Mouse (Mus musculus) embryonic facial prominence, embryonic 10.5 days (tissue): ENCODE measurements around the gene Grin2b. TPM values are rescaled to one million over a fixed set of nuclear protein-coding genes. Genes with fewer than 3 reads are reported as not detected.

ENCODE experiments used
- DNase-seq: peaks from one replicate; pipeline ENCODE4 v3.0.0-alpha.2; 2017; ENCODE audit warnings: low spot score
- H3K27ac ChIP-seq: fragments of 300-500 bp; sonication (generic); replicated peaks from 2 replicates; pipeline ENCODE4 v1.5.1; 2016; ENCODE audit warnings: mild to moderate bottlenecking
- H3K27me3 ChIP-seq: fragments of 300-500 bp; sonication (generic); replicated peaks from 2 replicates; pipeline ENCODE4 v1.6.1; 2016; ENCODE audit warnings: low read depth, mild to moderate bottlenecking; ENCODE audit not compliant: poor library complexity, severe bottlenecking
- H3K36me3 ChIP-seq: fragments of 300-500 bp; sonication (generic); replicated peaks from 2 replicates; pipeline ENCODE4 v1.6.1; 2016; ENCODE audit warnings: mild to moderate bottlenecking, moderate library complexity
- H3K4me1 ChIP-seq: fragments of 300-500 bp; sonication (generic); 2 replicates; pipeline ENCODE4 v1.6.1; 2016
- H3K4me3 ChIP-seq: fragments of 300-500 bp; sonication (generic); 2 replicates; pipeline ENCODE4 v1.5.1; 2016; ENCODE audit warnings: mild to moderate bottlenecking, moderate library complexity
- H3K9me3 ChIP-seq: fragments of 300-500 bp; sonication (generic); 2 replicates; pipeline ENCODE4 v1.6.1; 2016; ENCODE audit warnings: mild to moderate bottlenecking
- WGBS: fragments of 180-500 bp; shearing (Covaris S2); methylation state at CpG from one replicate; pipeline ENCODE4 v1.1.7; 2016; 5-methylcytosine and 5-hydroxymethylcytosine counted together
- polyA plus RNA-seq: library from polyadenylated mRNA; unstranded; fragments of >200 nt; fragmentation: Nextera tagmentation; extraction: Ambion mirVana; gene quantifications from 2 replicates; pipeline ENCODE4 v1.2.1, GENCODE M21; 2016

The Grin2b gene
- polyA plus RNA-seq, 1 experiment from 2014 or later, result 0.02 TPM

DNA sequence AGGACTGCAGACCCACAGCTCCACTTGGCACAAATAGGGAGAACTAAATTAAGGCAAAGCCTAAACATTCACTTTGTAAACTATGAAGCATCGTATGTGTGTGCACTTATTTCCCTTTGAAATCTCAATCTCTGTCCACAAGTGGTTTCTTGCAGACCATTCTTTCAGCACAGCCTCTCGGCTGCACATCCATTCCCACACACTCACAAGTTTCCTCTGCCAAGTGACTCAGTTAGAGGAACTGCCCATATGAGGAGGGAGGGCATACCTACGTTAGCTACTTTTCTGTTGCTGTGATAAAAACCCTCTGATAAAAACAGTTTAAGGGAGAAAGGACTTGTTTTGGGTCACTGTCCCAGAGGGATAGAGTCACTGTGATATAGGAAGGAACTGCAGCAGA is 152.9 kb downstream of the Grin2b start:
- Histone ChIP-seq H3K27me3 (no peaks in the 10 kb centered on the region), H3K36me3 (no peaks in the 10 kb centered on the region), H3K9me3 (no peaks in the 10 kb centered on the region), H3K27ac (no peak overlapping the region), H3K4me1 (no peaks in the 10 kb centered on the region), H3K4me3 (no peak overlapping the region)
- DNase-seq, result no peak
- WGBS, result 87% methylated on average over 3 of the region's 3 CpGs

GRCm38 (mm10) chr6:136018962-136019361 is 154.3 kb downstream of the Grin2b start:
- Histone ChIP-seq H3K4me3 (no peak overlapping the region), H3K36me3 (no peaks in the 10 kb centered on the region), H3K9me3 (no peaks in the 10 kb centered on the region), H3K4me1 (no peaks in the 10 kb centered on the region), H3K27me3 (no peaks in the 10 kb centered on the region), H3K27ac (no peak overlapping the region)
- WGBS, result 86% methylated on average over 1 of the region's 1 CpGs
- DNase-seq, result no peak

DNA sequence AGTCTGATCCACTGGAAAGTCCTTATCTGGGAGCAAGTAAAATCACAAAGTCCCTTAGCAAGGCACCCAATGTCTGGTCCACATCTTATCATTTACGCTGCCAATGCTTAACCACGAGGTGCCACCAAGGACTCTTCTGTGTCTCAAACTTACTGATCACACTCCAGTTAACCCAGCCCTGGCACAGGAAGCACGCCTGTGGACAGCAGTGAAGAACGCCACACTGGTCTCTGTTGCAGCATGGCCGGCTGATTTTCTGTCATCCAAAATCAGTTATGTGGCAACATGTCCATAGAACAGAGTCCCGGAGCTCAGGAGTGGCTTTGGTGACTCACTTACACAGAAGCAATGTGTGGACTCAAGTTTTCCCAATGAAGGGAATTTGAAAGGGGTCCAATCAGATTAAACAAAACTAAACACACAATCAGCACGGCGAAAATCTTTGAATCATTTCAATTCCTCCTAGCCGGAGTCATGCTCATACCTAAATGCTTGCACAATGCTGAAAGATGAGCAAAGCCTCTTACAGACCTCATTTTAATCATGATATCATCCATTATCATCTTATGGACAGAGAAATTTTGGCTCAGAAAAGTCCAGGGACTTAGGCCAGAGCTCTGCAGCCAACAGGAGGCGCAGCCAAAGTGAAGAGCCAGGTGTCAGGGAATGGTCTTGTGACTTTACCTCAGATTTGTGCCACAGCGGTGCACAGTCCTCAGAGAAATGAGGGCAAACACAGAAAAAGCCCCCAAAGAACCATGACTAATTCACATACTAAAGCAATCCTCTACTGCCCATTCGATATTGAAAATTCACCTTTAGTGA is 159.5 kb downstream of the Grin2b start:
- Histone ChIP-seq H3K4me1 (peaks cover 11% of the 10 kb centered on the region), H3K36me3 (no peaks in the 10 kb centered on the region), H3K4me3 (no peak overlapping the region), H3K9me3 (no peaks in the 10 kb centered on the region), H3K27ac (no peak overlapping the region), H3K27me3 (no peaks in the 10 kb centered on the region)
- DNase-seq, result no peak
- 91% methylated on average over 12 of the region's 12 CpGs for WGBS

- Histone ChIP-seq H3K4me1 (peaks cover 11% of the 10 kb centered on the region), H3K4me3 (no peak overlapping the region), H3K36me3 (no peaks in the 10 kb centered on the region), H3K27me3 (no peaks in the 10 kb centered on the region), H3K9me3 (no peaks in the 10 kb centered on the region), H3K27ac (no peak overlapping the region)
- WGBS, result 87% methylated on average over 4 of the region's 4 CpGs
- DNase-seq, result no peak
Measured at GRCm38 (mm10) chr6:136011533-136011932, 161.8 kb downstream of the Grin2b start.

- peaks cover 11% of the 10 kb centered on the region for H3K4me1 ChIP-seq
- no peak overlapping the region for H3K27ac ChIP-seq
- H3K9me3 ChIP-seq, result no peaks in the 10 kb centered on the region
- DNase-seq, result no peak
- H3K4me3 ChIP-seq, result no peak overlapping the region
- H3K27me3 ChIP-seq, result no peaks in the 10 kb centered on the region
- WGBS, result 91% methylated on average over 4 of the region's 4 CpGs
- no peaks in the 10 kb centered on the region for H3K36me3 ChIP-seq
Measured at GRCm38 (mm10) chr6:136011038-136011311, 162.3 kb downstream of the Grin2b start.

DNA sequence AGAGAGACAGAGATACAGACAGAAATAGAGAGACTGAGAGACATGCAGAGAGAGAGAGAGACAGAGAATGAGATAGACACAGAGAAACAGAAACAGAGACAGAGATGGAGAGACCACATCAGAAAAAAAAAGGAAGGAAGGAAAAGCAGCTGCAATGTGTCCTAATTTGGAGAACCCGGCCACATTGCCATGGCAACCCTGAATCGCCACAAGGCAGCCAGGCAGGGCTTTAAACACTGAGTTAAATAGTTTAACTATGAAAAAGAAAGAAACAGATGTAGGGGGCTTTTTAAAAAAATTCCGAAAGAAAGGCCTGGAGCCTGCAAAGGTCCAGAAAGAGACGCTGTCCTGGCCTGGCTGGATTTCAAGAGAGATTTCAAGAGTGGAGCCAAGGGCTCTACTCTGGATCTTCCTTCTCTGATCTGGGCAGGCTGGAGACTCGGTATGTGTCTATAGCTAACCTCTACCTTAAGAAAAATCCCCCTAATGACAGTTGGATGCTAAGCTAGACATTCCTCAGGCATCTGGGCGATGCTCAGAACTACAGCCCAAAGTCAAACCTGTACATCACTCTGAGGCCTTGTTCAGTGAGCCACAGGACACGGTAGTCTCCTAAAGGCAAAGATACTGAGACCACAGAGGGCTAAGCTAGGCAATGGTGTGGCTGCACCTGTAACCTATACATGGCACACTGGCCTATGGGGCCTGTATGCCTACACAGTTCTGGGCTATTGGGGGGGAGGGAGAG is 162.8 kb downstream of the Grin2b start:
- Histone ChIP-seq H3K27ac (peak overlapping the region; percentile 25; the same call in 1 of the 2 replicates), H3K4me3 (no peak overlapping the region)
- DNase-seq, result peak; percentile 21

GRCm38 (mm10) chr6:136008120-136008519 is 165.2 kb downstream of the Grin2b start:
- Histone ChIP-seq H3K9me3 (no peaks in the 10 kb centered on the region), H3K4me3 (no peak overlapping the region), H3K4me1 (peaks cover 11% of the 10 kb centered on the region), H3K27ac (no peak overlapping the region), H3K27me3 (no peaks in the 10 kb centered on the region), H3K36me3 (no peaks in the 10 kb centered on the region)
- DNase-seq, result no peak
- 75% methylated on average over 6 of the region's 6 CpGs for WGBS

More for the DNA sequence above, 162.8 kb downstream of the Grin2b start:
- Histone ChIP-seq H3K27me3 (no peaks in the 10 kb centered on the region), H3K9me3 (no peaks in the 10 kb centered on the region), H3K4me1 (peaks cover 11% of the 10 kb centered on the region), H3K36me3 (no peaks in the 10 kb centered on the region)
- WGBS, result 56% methylated on average over 7 of the region's 7 CpGs

GRCm38 (mm10) chr6:135994691-135995090 is 178.6 kb downstream of the Grin2b start:
- Histone ChIP-seq H3K9me3 (peaks cover 3% of the 10 kb centered on the region; the same call in 1 of the 2 replicates), H3K36me3 (no peaks in the 10 kb centered on the region), H3K27me3 (no peaks in the 10 kb centered on the region), H3K4me1 (no peaks in the 10 kb centered on the region), H3K27ac (no peak overlapping the region), H3K4me3 (no peak overlapping the region)
- DNase-seq, result no peak
- WGBS, result 73% methylated on average over 7 of the region's 7 CpGs

GRCm38 (mm10) chr6:135993897-135994296 is 179.4 kb downstream of the Grin2b start:
- no peak for DNase-seq
- 74% methylated on average over 3 of the region's 3 CpGs for WGBS
- H3K4me3 ChIP-seq, result no peak overlapping the region

GRCm38 (mm10) chr6:135993378-135993777 is 179.9 kb downstream of the Grin2b start:
- H3K36me3 ChIP-seq, result no peaks in the 10 kb centered on the region
- H3K9me3 ChIP-seq, result peaks cover 3% of the 10 kb centered on the region; the same call in 1 of the 2 replicates
- 91% methylated on average over 11 of the region's 11 CpGs for WGBS
- no peak overlapping the region for H3K4me3 ChIP-seq
- H3K27ac ChIP-seq, result no peak overlapping the region
- DNase-seq, result no peak
- no peaks in the 10 kb centered on the region for H3K27me3 ChIP-seq
- H3K4me1 ChIP-seq, result no peaks in the 10 kb centered on the region

More at GRCm38 (mm10) chr6:135993897-135994296, 179.4 kb downstream of the Grin2b start:
- Histone ChIP-seq H3K27ac (no peak overlapping the region), H3K4me1 (no peaks in the 10 kb centered on the region), H3K27me3 (no peaks in the 10 kb centered on the region), H3K36me3 (no peaks in the 10 kb centered on the region), H3K9me3 (peaks cover 3% of the 10 kb centered on the region; the same call in 1 of the 2 replicates)

GRCm38 (mm10) chr6:135976106-135976505 is 197.2 kb downstream of the Grin2b start:
- no peaks in the 10 kb centered on the region for H3K9me3 ChIP-seq
- H3K4me3 ChIP-seq, result no peak overlapping the region
- no peaks in the 10 kb centered on the region for H3K36me3 ChIP-seq
- 69% methylated on average over 3 of the region's 3 CpGs for WGBS
- peaks cover 17% of the 10 kb centered on the region for H3K4me1 ChIP-seq
- H3K27me3 ChIP-seq, result no peaks in the 10 kb centered on the region
- H3K27ac ChIP-seq, result no peak overlapping the region
- no peak for DNase-seq

DNA sequence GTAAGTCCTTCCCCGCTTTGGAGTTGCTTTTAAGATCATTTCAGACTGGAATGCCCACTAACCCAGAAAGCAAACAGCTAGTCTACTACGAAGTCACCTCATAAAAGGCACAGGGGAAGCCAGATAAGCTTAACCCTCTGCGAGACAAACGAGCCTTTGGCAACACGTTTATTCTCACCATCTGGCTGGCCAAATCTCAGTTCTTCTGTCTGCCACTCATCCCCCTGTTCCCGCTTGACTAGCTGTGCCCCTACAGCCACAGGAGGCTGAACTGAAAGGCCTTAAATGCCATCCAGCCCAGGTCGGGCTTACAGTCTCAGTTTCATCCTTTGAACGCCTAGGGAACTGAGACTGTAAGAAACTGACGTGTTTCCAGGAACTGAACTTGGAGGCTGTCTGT is 200.8 kb downstream of the Grin2b start:
- Histone ChIP-seq H3K27ac (no peak overlapping the region), H3K4me1 (peaks cover 17% of the 10 kb centered on the region), H3K36me3 (no peaks in the 10 kb centered on the region), H3K27me3 (no peaks in the 10 kb centered on the region), H3K4me3 (no peak overlapping the region), H3K9me3 (no peaks in the 10 kb centered on the region)
- WGBS, result 69% methylated on average over 9 of the region's 9 CpGs
- DNase-seq, result no peak

DNA sequence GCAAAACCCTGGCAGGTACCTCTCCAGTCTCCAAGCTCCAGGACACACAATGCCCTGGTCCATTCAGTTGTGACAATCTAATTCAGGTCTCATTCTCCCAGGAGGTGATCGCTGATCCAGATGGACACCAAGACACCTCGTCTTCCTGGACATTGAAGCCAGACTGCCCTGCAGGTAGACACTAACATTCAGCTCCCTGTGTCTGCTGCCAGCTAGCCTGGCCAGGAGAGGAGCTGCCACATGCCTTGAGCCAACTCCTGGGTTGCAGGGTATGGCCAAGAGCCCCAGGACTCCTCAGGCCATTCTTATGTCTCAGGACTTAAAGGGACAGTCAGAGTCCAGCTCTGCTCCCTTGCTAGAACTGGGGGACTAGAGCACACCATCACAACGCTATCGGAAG is 201.8 kb downstream of the Grin2b start:
- no peaks in the 10 kb centered on the region for H3K9me3 ChIP-seq
- no peaks in the 10 kb centered on the region for H3K36me3 ChIP-seq
- WGBS, result 95% methylated on average over 4 of the region's 4 CpGs
- peaks cover 12% of the 10 kb centered on the region for H3K4me1 ChIP-seq
- H3K27ac ChIP-seq, result no peak overlapping the region
- no peak for DNase-seq
- no peaks in the 10 kb centered on the region for H3K27me3 ChIP-seq
- H3K4me3 ChIP-seq, result no peak overlapping the region
